Mouse (Mus musculus): ENCODE measurements around the gene Ank. TPM values are rescaled to one million over a fixed set of nuclear protein-coding genes. Genes with fewer than 3 reads are reported as not detected.

Ank gene
- polyA plus RNA-seq, 1 experiment = 9.7 TPM

- Histone ChIP-seq H3K27me3 (ENCODE audit: control insufficient read depth, insufficient read depth, low read length, poor library complexity, severe bottlenecking) (no peaks in the 10 kb centered on the region), H3K27ac (ENCODE audit: insufficient read depth, low read length) (no peak overlapping the region), H3K9me3 (replicated peaks; ENCODE audit: control insufficient read depth, insufficient read depth, low read length, poor library complexity, severe bottlenecking) (no peaks in the 10 kb centered on the region), H3K9ac (ENCODE audit: low read depth, poor library complexity, severe bottlenecking) (no peak overlapping the region), H3K36me3 (ENCODE audit: control insufficient read depth, insufficient read depth, low read length, poor library complexity, severe bottlenecking) (no peaks in the 10 kb centered on the region), H3K4me3 (ENCODE audit: low read depth, low read length) (no peak overlapping the region), H3K4me1 (ENCODE audit: control insufficient read depth, insufficient read depth, low read length) (peaks cover 2% of the 10 kb centered on the region)
- TF ChIP-seq POLR2A (IDR thresholded peaks at IDR 0.05; ENCODE audit: insufficient read depth, low read length) (no peak), CTCF (IDR thresholded peaks at IDR 0.05; ENCODE audit: low read depth, low read length) (peak; percentile 43)
These were observed 116.6 kb downstream of the Ank start for GRCm38 (mm10) chr15:27583042-27583441.

- H3K9ac ChIP-seq (ENCODE audit: low read depth, poor library complexity, severe bottlenecking) = no peak overlapping the region
- no peak overlapping the region for H3K27ac ChIP-seq (ENCODE audit: insufficient read depth, low read length)
- no peaks in the 10 kb centered on the region for H3K9me3 ChIP-seq (replicated peaks; ENCODE audit: control insufficient read depth, insufficient read depth, low read length, poor library complexity, severe bottlenecking)
- H3K4me3 ChIP-seq (ENCODE audit: low read depth, low read length) = no peak overlapping the region
- H3K4me1 ChIP-seq (ENCODE audit: control insufficient read depth, insufficient read depth, low read length) = peaks cover 2% of the 10 kb centered on the region
- no peaks in the 10 kb centered on the region for H3K36me3 ChIP-seq (ENCODE audit: control insufficient read depth, insufficient read depth, low read length, poor library complexity, severe bottlenecking)
- H3K27me3 ChIP-seq (ENCODE audit: control insufficient read depth, insufficient read depth, low read length, poor library complexity, severe bottlenecking) = no peaks in the 10 kb centered on the region
- no peak for TF ChIP-seq POLR2A (IDR thresholded peaks at IDR 0.05; ENCODE audit: insufficient read depth, low read length)
- TF ChIP-seq EP300 (IDR thresholded peaks at IDR 0.05; ENCODE audit: insufficient read depth, low read depth, low read length) = no peak
- TF ChIP-seq CTCF (IDR thresholded peaks at IDR 0.05; ENCODE audit: low read depth, low read length) = no peak
These were observed 117.1 kb downstream of the Ank start for GRCm38 (mm10) chr15:27583620-27584019.

- Histone ChIP-seq H3K27me3 (ENCODE audit: control insufficient read depth, insufficient read depth, low read length, poor library complexity, severe bottlenecking) (no peaks in the 10 kb centered on the region), H3K9ac (ENCODE audit: low read depth, poor library complexity, severe bottlenecking) (no peak overlapping the region), H3K27ac (ENCODE audit: insufficient read depth, low read length) (no peak overlapping the region), H3K9me3 (replicated peaks; ENCODE audit: control insufficient read depth, insufficient read depth, low read length, poor library complexity, severe bottlenecking) (no peaks in the 10 kb centered on the region), H3K36me3 (ENCODE audit: control insufficient read depth, insufficient read depth, low read length, poor library complexity, severe bottlenecking) (no peaks in the 10 kb centered on the region), H3K4me3 (ENCODE audit: low read depth, low read length) (no peak overlapping the region), H3K4me1 (ENCODE audit: control insufficient read depth, insufficient read depth, low read length) (peaks cover 2% of the 10 kb centered on the region)
- no peak for TF ChIP-seq POLR2A (IDR thresholded peaks at IDR 0.05; ENCODE audit: insufficient read depth, low read length)
- no peak for TF ChIP-seq CTCF (IDR thresholded peaks at IDR 0.05; ENCODE audit: low read depth, low read length)
- TF ChIP-seq EP300 (IDR thresholded peaks at IDR 0.05; ENCODE audit: insufficient read depth, low read depth, low read length) = no peak
These were observed 119.1 kb downstream of the Ank start for GRCm38 (mm10) chr15:27585466-27586092.

GRCm38 (mm10) chr15:27586093-27586480, 119.6 kb downstream of the Ank start:
- peaks cover 2% of the 10 kb centered on the region for H3K4me1 ChIP-seq (ENCODE audit: control insufficient read depth, insufficient read depth, low read length)
- H3K4me3 ChIP-seq (ENCODE audit: low read depth, low read length) = no peak overlapping the region
- H3K27ac ChIP-seq (ENCODE audit: insufficient read depth, low read length) = no peak overlapping the region
- H3K36me3 ChIP-seq (ENCODE audit: control insufficient read depth, insufficient read depth, low read length, poor library complexity, severe bottlenecking) = no peaks in the 10 kb centered on the region
- TF ChIP-seq CTCF (IDR thresholded peaks at IDR 0.05; ENCODE audit: low read depth, low read length) (no peak), EP300 (IDR thresholded peaks at IDR 0.05; ENCODE audit: insufficient read depth, low read depth, low read length) (no peak), POLR2A (IDR thresholded peaks at IDR 0.05; ENCODE audit: insufficient read depth, low read length) (no peak)
- no peaks in the 10 kb centered on the region for H3K27me3 ChIP-seq (ENCODE audit: control insufficient read depth, insufficient read depth, low read length, poor library complexity, severe bottlenecking)
- H3K9ac ChIP-seq (ENCODE audit: low read depth, poor library complexity, severe bottlenecking) = no peak overlapping the region
- no peaks in the 10 kb centered on the region for H3K9me3 ChIP-seq (replicated peaks; ENCODE audit: control insufficient read depth, insufficient read depth, low read length, poor library complexity, severe bottlenecking)

- Histone ChIP-seq H3K4me3 (ENCODE audit: low read depth, low read length) (no peak overlapping the region), H3K9ac (ENCODE audit: low read depth, poor library complexity, severe bottlenecking) (no peak overlapping the region), H3K4me1 (ENCODE audit: control insufficient read depth, insufficient read depth, low read length) (no peaks in the 10 kb centered on the region), H3K27me3 (ENCODE audit: control insufficient read depth, insufficient read depth, low read length, poor library complexity, severe bottlenecking) (no peaks in the 10 kb centered on the region), H3K27ac (ENCODE audit: insufficient read depth, low read length) (no peak overlapping the region), H3K9me3 (replicated peaks; ENCODE audit: control insufficient read depth, insufficient read depth, low read length, poor library complexity, severe bottlenecking) (no peaks in the 10 kb centered on the region), H3K36me3 (ENCODE audit: control insufficient read depth, insufficient read depth, low read length, poor library complexity, severe bottlenecking) (no peaks in the 10 kb centered on the region)
- TF ChIP-seq CTCF (IDR thresholded peaks at IDR 0.05; ENCODE audit: low read depth, low read length) (no peak), POLR2A (IDR thresholded peaks at IDR 0.05; ENCODE audit: insufficient read depth, low read length) (no peak), EP300 (IDR thresholded peaks at IDR 0.05; ENCODE audit: insufficient read depth, low read depth, low read length) (no peak)
These were observed 121.8 kb downstream of the Ank start for GRCm38 (mm10) chr15:27588087-27588826.

- Histone ChIP-seq H3K4me1 (ENCODE audit: control insufficient read depth, insufficient read depth, low read length) (no peaks in the 10 kb centered on the region), H3K9ac (ENCODE audit: low read depth, poor library complexity, severe bottlenecking) (no peak overlapping the region), H3K27me3 (ENCODE audit: control insufficient read depth, insufficient read depth, low read length, poor library complexity, severe bottlenecking) (no peaks in the 10 kb centered on the region), H3K27ac (ENCODE audit: insufficient read depth, low read length) (no peak overlapping the region), H3K4me3 (ENCODE audit: low read depth, low read length) (no peak overlapping the region), H3K9me3 (replicated peaks; ENCODE audit: control insufficient read depth, insufficient read depth, low read length, poor library complexity, severe bottlenecking) (no peaks in the 10 kb centered on the region), H3K36me3 (ENCODE audit: control insufficient read depth, insufficient read depth, low read length, poor library complexity, severe bottlenecking) (no peaks in the 10 kb centered on the region)
- TF ChIP-seq EP300 (IDR thresholded peaks at IDR 0.05; ENCODE audit: insufficient read depth, low read depth, low read length) (no peak), CTCF (IDR thresholded peaks at IDR 0.05; ENCODE audit: low read depth, low read length) (no peak), POLR2A (IDR thresholded peaks at IDR 0.05; ENCODE audit: insufficient read depth, low read length) (no peak)
These were observed 124.3 kb downstream of the Ank start for GRCm38 (mm10) chr15:27590812-27591211.

All from ES-Bruce4 (cell line).